ENCODE assay signal across 9 mouse cellular contexts in the genomic region with DNA sequence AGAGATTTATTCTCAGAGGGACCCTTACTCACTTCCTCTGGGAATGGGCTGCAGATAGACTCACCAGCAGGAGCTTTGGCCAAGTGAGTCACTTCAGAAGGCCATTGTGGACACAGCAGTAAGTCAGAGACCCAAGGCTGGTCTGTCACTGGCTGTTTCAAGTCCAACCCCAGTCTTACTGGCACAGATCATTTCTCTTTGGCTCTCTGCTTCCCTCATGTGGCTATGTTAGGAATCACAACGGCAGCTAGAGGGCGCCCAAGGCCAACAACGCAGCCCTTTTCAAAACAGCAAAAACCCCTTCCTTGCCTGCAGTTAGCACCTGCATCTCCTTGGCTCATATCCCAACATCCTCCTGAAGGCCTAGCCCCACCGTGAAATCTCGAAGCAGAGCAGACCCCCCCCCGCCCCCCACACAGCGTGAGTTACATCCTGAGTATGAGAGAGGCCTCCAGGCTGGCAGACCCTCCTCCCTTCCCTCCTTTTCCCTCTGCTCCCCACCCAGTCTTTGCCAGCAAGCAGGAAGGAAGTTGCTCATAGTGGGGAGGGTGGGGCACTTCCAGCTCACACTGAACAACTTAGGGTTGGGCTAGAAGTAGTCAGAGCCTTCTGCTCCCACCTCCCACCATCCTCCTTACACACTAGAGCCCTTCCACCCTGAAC. TPM values are rescaled to one million over a fixed set of nuclear protein-coding genes. Genes with fewer than 3 reads are reported as not detected.
DNase-seq lines count a peak whose midpoint lies in the region; ATAC-seq and TF ChIP-seq lines count a peak whose summit lies in the region.
"Had no signal": no experiment of that assay in that cellular context is flagged by ENCODE, and none has a peak within 500 bp of the region (broad histone marks: within the 10 kb centered on the region; RNA-seq: fewer than 3 reads in every experiment).

No protein-coding gene starts in this region.

- ATAC-seq in forebrain, embryonic 13.5 days: peak; percentile 75
- ATAC-seq in liver, embryonic 16.5 days (ENCODE audit: low read depth): peak; percentile 35
- peak; percentile 75 for ATAC-seq in neural tube, embryonic 14.5 days (ENCODE audit: low read depth)

- no peak for TF ChIP-seq POLR2A in CH12.LX (IDR thresholded peaks at IDR 0.05; ENCODE audit: low read depth, low read length)

- DNase-seq in CH12.LX (ENCODE audit: extremely low read depth): peak; percentile 86
- peak; percentile 81 for DNase-seq in c-Kit-positive CD71-negative TER-119-negative erythroid progenitor cells, embryonic 14.5 days (ENCODE audit: low read depth)
- peak; percentile 92 to 93 for DNase-seq in heart, postnatal 10 days
- peak; percentile 76 to 89 for DNase-seq in kidney, postnatal 36 days
- peak; percentile 70 for DNase-seq in testis, postnatal 14 days (ENCODE audit: low spot score)

- 2% methylated on average over 7 of the region's 7 CpGs for WGBS in forebrain, embryonic 13.5 days
- 3% methylated on average over 7 of the region's 7 CpGs for WGBS in liver, embryonic 16.5 days (ENCODE audit: insufficient replicate concordance)
- 0% methylated on average over 7 of the region's 7 CpGs for WGBS in neural tube, embryonic 14.5 days

- H3K27ac ChIP-seq in CH12.LX (ENCODE audit: insufficient read depth, low read depth): no peak overlapping the region
- H3K27ac ChIP-seq in forebrain, embryonic 13.5 days: no peak overlapping the region
- no peak overlapping the region for H3K27ac ChIP-seq in liver, embryonic 16.5 days (ENCODE audit: low read length)
- no peak overlapping the region for H3K27ac ChIP-seq in neural tube, embryonic 14.5 days (ENCODE audit: low read depth, low read length)

- in situ Hi-C loops in CH12.LX (cut with MboI; ENCODE audit: low pct_ligation_motif_present, low pct_unique_long_range_greater_than_20kb, low sequenced_read_pairs): loop anchor here (10.0 kb wide), 1 partner anchor 96 kb away; no protein-coding TSS in a partner anchor

- peak; percentile 71 to 100 for TF ChIP-seq CTCF in CH12.LX (conservative IDR thresholded peaks at IDR 0.05 in 1 of 2, IDR thresholded peaks at IDR 0.05 in 1 of 2; ENCODE audit: low read depth in 2 of 2, low read length in 2 of 2)

- no peaks in the 10 kb centered on the region for H3K79me2 ChIP-seq in CH12.LX (replicated peaks; ENCODE audit: control insufficient read depth, extremely low read depth, insufficient read depth, poor library complexity, severe bottlenecking)

- peaks cover 63% of the 10 kb centered on the region for H3K27me3 ChIP-seq in CH12.LX (replicated peaks)
- H3K27me3 ChIP-seq in forebrain, embryonic 13.5 days: 0 out of 2 replicates have a peak, but pooled peaks cover 3% of the 10 kb centered on the region
- H3K27me3 ChIP-seq in liver, embryonic 16.5 days (ENCODE audit: control insufficient read depth, insufficient read depth, low read depth, low read length): no peaks in the 10 kb centered on the region
- H3K27me3 ChIP-seq in neural tube, embryonic 14.5 days (ENCODE audit: control insufficient read depth, insufficient read depth, low read length): no peaks in the 10 kb centered on the region

- peaks cover 0 to 10% of the 10 kb centered on the region in 2 experiments; a peak in 2 of 4 replicates for H3K4me1 ChIP-seq in CH12.LX (ENCODE audit: control insufficient read depth in 1 of 2, insufficient read depth in 2 of 2)
- H3K4me1 ChIP-seq in forebrain, embryonic 13.5 days: 0 out of 2 replicates have a peak, but pooled peaks cover 7% of the 10 kb centered on the region
- H3K4me1 ChIP-seq in liver, embryonic 16.5 days (ENCODE audit: control insufficient read depth, low read depth, low read length): no peaks in the 10 kb centered on the region
- H3K4me1 ChIP-seq in neural tube, embryonic 14.5 days (ENCODE audit: control insufficient read depth, insufficient read depth, low read length): no peaks in the 10 kb centered on the region

- intact Hi-C loops in heart, postnatal 10 days (cut with DNase I): loop anchor here (1.0 to 2.0 kb wide), 3 partner anchors 25 to 94 kb away; a partner anchor contains a TSS

- peaks cover 5% of the 10 kb centered on the region for H3K9me3 ChIP-seq in CH12.LX (replicated peaks; ENCODE audit: low read length)
- H3K9me3 ChIP-seq in forebrain, embryonic 13.5 days (replicated peaks): no peaks in the 10 kb centered on the region
- H3K9me3 ChIP-seq in liver, embryonic 16.5 days (replicated peaks; ENCODE audit: control insufficient read depth, low read length): no peaks in the 10 kb centered on the region
- no peaks in the 10 kb centered on the region for H3K9me3 ChIP-seq in neural tube, embryonic 14.5 days (ENCODE audit: control insufficient read depth, low read length)

- H3K9ac ChIP-seq in CH12.LX (ENCODE audit: insufficient read depth, low read depth): no peak overlapping the region
- H3K9ac ChIP-seq in forebrain, embryonic 13.5 days: no peak overlapping the region
- H3K9ac ChIP-seq in liver, embryonic 16.5 days (ENCODE audit: low read depth, low read length): no peak overlapping the region
- H3K9ac ChIP-seq in neural tube, embryonic 14.5 days (replicated peaks; ENCODE audit: low read depth, low read length): no peak overlapping the region

- TF ChIP-seq EP300 in CH12.LX (IDR thresholded peaks at IDR 0.05; ENCODE audit: low read length): no peak

- peak; percentile 94 for TF ChIP-seq RAD21 in CH12.LX (IDR thresholded peaks at IDR 0.05; ENCODE audit: low read depth, low read length)

- dilution Hi-C loops in CH12.LX (cut with MboI; ENCODE audit: extremely low pct_ligation_motif_present, extremely low pct_unique_long_range_greater_than_20kb, low sequenced_read_pairs): no loop called here

- H3K4me3 ChIP-seq in CH12.LX (replicated peaks in 1 of 3; ENCODE audit: low read depth in 2 of 3, low read length in 2 of 3, poor library complexity in 1 of 3): no peak overlapping the region
- no peak overlapping the region for H3K4me3 ChIP-seq in forebrain, embryonic 13.5 days
- no peak overlapping the region for H3K4me3 ChIP-seq in liver, embryonic 16.5 days (ENCODE audit: low read depth, low read length)
- H3K4me3 ChIP-seq in neural tube, embryonic 14.5 days (ENCODE audit: low read depth, low read length): no peak overlapping the region
- H3K4me3 ChIP-seq: erythroblast, embryonic 14.5 days had no signal

- H3K36me3 ChIP-seq in CH12.LX (replicated peaks in 1 of 2; ENCODE audit: control insufficient read depth in 1 of 2, insufficient read depth in 1 of 2, low read length in 1 of 2): no peaks in the 10 kb centered on the region
- no peaks in the 10 kb centered on the region for H3K36me3 ChIP-seq in forebrain, embryonic 13.5 days (ENCODE audit: poor library complexity, severe bottlenecking)
- H3K36me3 ChIP-seq in liver, embryonic 16.5 days (ENCODE audit: control insufficient read depth, insufficient read depth): no peaks in the 10 kb centered on the region
- no peaks in the 10 kb centered on the region for H3K36me3 ChIP-seq in neural tube, embryonic 14.5 days (ENCODE audit: control insufficient read depth, insufficient read depth, low read length)

- H3K4me2 ChIP-seq in CH12.LX (ENCODE audit: insufficient read depth, low read depth, poor library complexity, severe bottlenecking): no peak overlapping the region
- no peak overlapping the region for H3K4me2 ChIP-seq in forebrain, embryonic 13.5 days
- no peak overlapping the region for H3K4me2 ChIP-seq in liver, embryonic 16.5 days (ENCODE audit: low read depth, low read length)
- H3K4me2 ChIP-seq in neural tube, embryonic 14.5 days (ENCODE audit: low read depth, low read length): no peak overlapping the region

RNA-seq across cellular contexts. Expression of a gene that starts 3.7 kb away (rescaled TPM):
- total RNA-seq in CH12.LX (2012; rRNA removed) (0.30 and 0.34 TPM in 2 replicates), CH12.LX (2014; rRNA removed) (0.22 and 0.36 TPM in 2 replicates)
- 0.31 and 0.37 TPM in 2 replicates for polyA plus RNA-seq in CH12.LX (2012; ENCODE audit: insufficient read length, low read depth)
- 5.6 and 5.9 TPM in 2 replicates for polyA plus RNA-seq in forebrain, embryonic 13.5 days (2015; fragmentation: Nextera tagmentation; extraction: Ambion mirVana)
- 10 to 100 TPM; 44.0 to 44.4 TPM for total RNA-seq in heart, postnatal 10 days (2021)
- polyA plus RNA-seq in liver, embryonic 16.5 days (2015; fragmentation: Nextera tagmentation; extraction: Ambion mirVana): 2.0 and 2.2 TPM in 2 replicates
- polyA plus RNA-seq in neural tube, embryonic 14.5 days (2014; fragmentation: Nextera tagmentation; extraction: Ambion mirVana): 4.2 and 9.6 TPM in 2 replicates

RNA-seq across cellular contexts. Expression of a gene that starts 9.5 kb away (rescaled TPM):
- 1.7 and 2.8 TPM in 2 replicates for total RNA-seq in CH12.LX (2012; rRNA removed)
- total RNA-seq in CH12.LX (2014; rRNA removed): 0.20 and 0.30 TPM in 2 replicates
- polyA plus RNA-seq in CH12.LX (2012; ENCODE audit: insufficient read length, low read depth): 0.59 and 0.95 TPM in 2 replicates
- 4.3 and 6.9 TPM in 2 replicates for polyA plus RNA-seq in forebrain, embryonic 13.5 days (2015; fragmentation: Nextera tagmentation; extraction: Ambion mirVana)
- 10 to 100 TPM; 90.5 to 93.9 TPM for total RNA-seq in heart, postnatal 10 days (2021)
- 0.20 and 0.27 TPM in 2 replicates for polyA plus RNA-seq in liver, embryonic 16.5 days (2015; fragmentation: Nextera tagmentation; extraction: Ambion mirVana)
- polyA plus RNA-seq in neural tube, embryonic 14.5 days (2014; fragmentation: Nextera tagmentation; extraction: Ambion mirVana): 13.6 and 17.0 TPM in 2 replicates
- polyA plus RNA-seq: erythroblast, embryonic 14.5 days had no signal

RNA-seq across cellular contexts. Expression of a gene that starts 31.0 kb away (rescaled TPM):
- total RNA-seq in CH12.LX (2012; rRNA removed) (0.46 and 0.81 TPM in 2 replicates), CH12.LX (2014; rRNA removed) (0.68 and 0.86 TPM in 2 replicates)
- 1.1 and 1.3 TPM in 2 replicates for polyA plus RNA-seq in CH12.LX (2012; ENCODE audit: insufficient read length, low read depth)
- polyA plus RNA-seq in forebrain, embryonic 13.5 days (2015; fragmentation: Nextera tagmentation; extraction: Ambion mirVana): 0.52 and 0.57 TPM in 2 replicates
- under 1 TPM; 0.62 to 0.89 TPM for total RNA-seq in heart, postnatal 10 days (2021)
- 1.8 and 2.9 TPM in 2 replicates for polyA plus RNA-seq in liver, embryonic 16.5 days (2015; fragmentation: Nextera tagmentation; extraction: Ambion mirVana)
- 2.0 and 2.2 TPM in 2 replicates for polyA plus RNA-seq in neural tube, embryonic 14.5 days (2014; fragmentation: Nextera tagmentation; extraction: Ambion mirVana)

RNA-seq across cellular contexts. Expression of a gene that starts 32.5 kb away (rescaled TPM):
- total RNA-seq in CH12.LX (2012; rRNA removed) (50.3 and 58.7 TPM in 2 replicates), CH12.LX (2014; rRNA removed) (31.0 and 34.7 TPM in 2 replicates)
- polyA plus RNA-seq in CH12.LX (2012; ENCODE audit: insufficient read length, low read depth): 36.9 and 45.4 TPM in 2 replicates
- polyA plus RNA-seq in forebrain, embryonic 13.5 days (2015; fragmentation: Nextera tagmentation; extraction: Ambion mirVana): 39.0 and 48.1 TPM in 2 replicates
- 10 to 100 TPM; 85.0 to 88.5 TPM for total RNA-seq in heart, postnatal 10 days (2021)
- polyA plus RNA-seq in liver, embryonic 16.5 days (2015; fragmentation: Nextera tagmentation; extraction: Ambion mirVana): 29.6 TPM in 2 replicates
- 47.2 and 47.7 TPM in 2 replicates for polyA plus RNA-seq in neural tube, embryonic 14.5 days (2014; fragmentation: Nextera tagmentation; extraction: Ambion mirVana)

RNA-seq across cellular contexts. Expression of a gene that starts 52.3 kb away (rescaled TPM):
- total RNA-seq in CH12.LX (2012; rRNA removed) (0.25 TPM in 1 of 2 replicates, not detected in the other), CH12.LX (2014; rRNA removed) (not detected in 2 replicates)
- 1.1 and 1.3 TPM in 2 replicates for polyA plus RNA-seq in CH12.LX (2012; ENCODE audit: insufficient read length, low read depth)
- 0.24 TPM in 1 of 2 replicates, not detected in the other for polyA plus RNA-seq in forebrain, embryonic 13.5 days (2015; fragmentation: Nextera tagmentation; extraction: Ambion mirVana)
- under 1 TPM; 0.12 to 0.22 TPM for total RNA-seq in heart, postnatal 10 days (2021)
- polyA plus RNA-seq in liver, embryonic 16.5 days (2015; fragmentation: Nextera tagmentation; extraction: Ambion mirVana): not detected in 2 replicates
- polyA plus RNA-seq in neural tube, embryonic 14.5 days (2014; fragmentation: Nextera tagmentation; extraction: Ambion mirVana): 0.58 and 3.0 TPM in 2 replicates
- polyA plus RNA-seq: erythroblast, embryonic 14.5 days had no signal
